Mouse (Mus musculus): ENCODE results near the gene Gorasp2.

Gene Gorasp2

DNA sequence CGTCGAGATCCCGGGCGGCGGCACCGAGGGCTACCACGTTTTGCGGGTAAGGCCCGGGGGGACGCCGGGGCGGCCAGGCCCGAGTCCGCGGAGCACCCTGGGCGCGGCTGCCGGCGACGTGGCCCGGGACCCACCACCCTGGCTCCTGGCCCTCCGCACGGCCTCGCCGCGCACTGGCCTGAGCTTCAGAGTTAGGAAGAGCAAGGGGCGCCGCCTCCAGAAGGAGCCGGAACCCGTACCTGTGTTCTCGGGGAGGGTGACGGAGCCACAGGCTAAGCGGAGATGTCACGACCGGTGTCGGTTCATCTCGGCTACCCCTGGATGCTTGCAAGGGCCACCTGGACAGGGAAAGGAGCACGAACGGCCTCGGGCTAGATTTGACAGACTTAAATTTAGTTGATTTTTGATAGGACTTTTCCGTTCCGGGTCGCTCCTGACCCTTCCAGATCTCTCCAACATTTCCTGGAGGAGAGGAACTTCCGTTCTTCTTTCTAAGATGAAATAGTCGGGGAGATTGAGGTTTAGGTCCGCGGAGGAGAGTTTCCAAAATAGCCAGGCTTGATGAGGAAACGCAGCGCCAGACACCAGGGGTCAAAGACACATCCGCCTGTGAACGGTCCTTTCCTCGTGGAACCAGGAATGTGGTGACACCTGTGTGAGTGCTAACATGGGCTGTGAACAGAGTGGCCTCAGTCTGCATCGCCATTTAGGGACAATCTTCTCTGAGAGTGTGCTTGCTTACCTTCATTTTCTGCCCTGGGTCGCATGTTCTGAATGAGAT lies 529 bp downstream of the Gorasp2 start, which contains the start of gene Gm26558:
Gm26558 (minus strand) TSS at position 394 of the 781 bp plus-strand sequence.
- in situ Hi-C loops (cut with MboI, MseI): no loop called here

GRCm38 (mm10) chr2:70663764-70664163 lies 2.4 kb downstream of the Gorasp2 start:
- in situ Hi-C loops (cut with MboI, MseI): no loop called here

DNA sequence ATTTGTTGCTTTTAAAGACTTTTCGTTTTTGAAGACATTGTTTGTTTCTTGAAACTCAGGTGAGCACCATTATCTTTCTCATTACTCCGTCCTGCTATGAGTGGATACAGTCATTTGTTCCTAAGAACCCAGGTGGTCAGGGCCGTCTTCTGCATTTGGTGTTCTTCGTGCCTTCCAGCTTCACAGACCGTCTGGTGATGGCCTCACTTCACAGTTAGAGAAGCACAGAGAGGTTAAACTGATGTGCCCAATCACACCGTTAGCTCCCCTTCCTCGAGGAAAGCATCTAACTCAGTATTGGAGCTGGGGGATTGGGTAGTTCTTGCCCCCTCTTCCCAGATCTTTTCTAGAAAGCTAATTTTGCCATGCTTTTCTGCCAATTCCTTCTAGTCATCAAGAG lies 5.6 kb downstream of the Gorasp2 start:
- in situ Hi-C loops (cut with MboI, MseI): no loop called here

GRCm38 (mm10) chr2:70669241-70669640 lies 7.9 kb downstream of the Gorasp2 start:
- in situ Hi-C loops (cut with MboI, MseI): no loop called here

DNA sequence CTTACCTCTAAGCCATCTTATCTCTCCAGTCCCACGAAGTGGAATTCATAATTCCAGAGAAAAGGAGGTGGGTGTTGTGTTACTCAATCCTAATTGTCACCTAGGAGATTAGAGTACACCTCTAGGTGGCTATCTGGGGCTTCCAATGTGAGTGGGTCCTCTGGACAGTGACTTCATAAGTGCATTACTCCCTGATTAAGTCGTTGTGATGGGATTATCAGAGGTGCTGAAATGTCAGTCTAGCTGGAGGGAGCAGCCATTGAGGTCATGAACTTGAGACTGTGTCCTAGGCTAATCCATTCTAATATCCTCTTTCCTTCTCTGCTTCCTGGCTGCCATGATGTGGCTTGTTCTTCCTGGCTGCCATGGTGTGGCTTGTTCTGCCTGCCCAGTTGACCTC lies 8.5 kb downstream of the Gorasp2 start:
- in situ Hi-C loops (cut with MboI, MseI): no loop called here

DNA sequence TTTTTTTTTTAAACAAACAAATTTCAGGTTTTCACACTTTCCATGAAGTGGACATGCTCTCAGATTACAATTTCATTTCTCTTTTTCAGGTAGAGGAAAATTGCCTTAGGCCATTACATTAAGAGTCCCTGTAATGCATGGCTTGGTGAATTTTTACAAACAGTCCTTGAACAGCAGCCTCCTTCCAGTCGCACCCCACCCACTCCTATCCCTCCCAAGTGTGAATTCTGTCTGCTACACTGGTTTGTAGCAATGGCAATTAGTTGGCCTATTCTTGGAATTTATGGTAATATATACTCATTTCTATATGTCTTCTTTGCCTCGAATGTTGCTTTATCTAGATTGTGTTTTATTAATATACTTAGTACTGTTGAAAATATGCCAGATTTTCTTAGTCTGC lies 11.1 kb downstream of the Gorasp2 start:
- in situ Hi-C loops (cut with MboI, MseI): no loop called here

DNA sequence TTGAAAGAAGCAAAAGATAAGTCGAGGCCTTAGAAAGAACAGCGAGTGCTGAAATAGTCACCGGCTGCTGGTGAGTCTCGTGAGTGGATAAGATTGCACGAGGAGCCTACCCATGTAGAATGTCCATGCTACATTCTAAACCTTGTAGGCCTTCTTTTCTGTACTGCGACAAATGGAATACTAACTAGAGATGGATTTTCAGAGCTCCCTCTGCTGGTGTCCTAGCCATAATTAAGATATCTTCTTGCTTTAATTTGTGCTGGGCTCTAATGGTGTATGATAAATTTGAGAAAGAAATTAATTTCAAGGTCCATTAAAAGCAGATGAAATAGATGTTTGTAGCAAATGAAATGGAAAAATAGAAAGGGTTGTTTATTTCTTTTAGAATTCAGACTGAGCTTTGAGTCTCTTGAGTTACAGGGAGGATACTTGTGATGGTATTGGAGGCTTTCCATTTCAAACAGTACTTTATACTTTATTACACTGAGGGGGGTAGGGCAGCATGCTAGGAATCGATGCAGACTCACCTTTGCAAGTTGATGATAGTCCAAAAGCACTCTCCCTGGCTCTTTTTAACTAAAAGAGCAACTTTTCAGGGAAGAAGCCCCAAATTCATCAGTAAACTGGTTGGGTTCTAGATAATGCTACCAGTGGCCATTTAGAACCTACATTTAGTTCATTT lies 12.2 kb downstream of the Gorasp2 start:
- in situ Hi-C loops (cut with MboI, MseI): no loop called here

DNA sequence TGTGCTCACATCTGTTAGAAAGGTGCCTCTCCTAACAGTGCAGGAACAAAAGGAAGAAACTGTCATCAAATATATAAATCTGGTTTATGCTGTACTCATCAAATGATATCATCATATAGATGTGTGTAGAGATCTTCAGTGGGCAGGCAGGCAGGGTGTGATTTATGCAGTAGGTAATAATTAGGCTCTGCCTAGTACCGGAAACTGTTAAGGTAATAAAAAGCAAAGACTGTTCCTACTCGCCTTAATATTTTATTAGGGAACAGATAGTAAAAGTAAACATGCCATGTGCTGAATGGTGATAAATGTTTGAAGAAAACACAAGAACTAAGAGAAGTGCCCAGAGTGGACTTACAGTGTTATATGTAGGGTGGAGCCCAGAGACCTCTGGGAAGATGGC lies 20.9 kb downstream of the Gorasp2 start:
- in situ Hi-C loops (cut with MboI, MseI): no loop called here

- in situ Hi-C loops (cut with MboI, MseI): no loop called here
Observed at GRCm38 (mm10) chr2:70688454-70689078, 27.2 kb downstream of the Gorasp2 start.

- in situ Hi-C loops (cut with MboI, MseI): no loop called here
Observed at GRCm38 (mm10) chr2:70690195-70690594, 28.8 kb downstream of the Gorasp2 start.

- in situ Hi-C loops (cut with MboI, MseI): no loop called here
Observed at GRCm38 (mm10) chr2:70695712-70696111, 34.3 kb downstream of the Gorasp2 start.

GRCm38 (mm10) chr2:70700851-70701250 lies 39.5 kb downstream of the Gorasp2 start:
- in situ Hi-C loops (cut with MboI, MseI): no loop called here

DNA sequence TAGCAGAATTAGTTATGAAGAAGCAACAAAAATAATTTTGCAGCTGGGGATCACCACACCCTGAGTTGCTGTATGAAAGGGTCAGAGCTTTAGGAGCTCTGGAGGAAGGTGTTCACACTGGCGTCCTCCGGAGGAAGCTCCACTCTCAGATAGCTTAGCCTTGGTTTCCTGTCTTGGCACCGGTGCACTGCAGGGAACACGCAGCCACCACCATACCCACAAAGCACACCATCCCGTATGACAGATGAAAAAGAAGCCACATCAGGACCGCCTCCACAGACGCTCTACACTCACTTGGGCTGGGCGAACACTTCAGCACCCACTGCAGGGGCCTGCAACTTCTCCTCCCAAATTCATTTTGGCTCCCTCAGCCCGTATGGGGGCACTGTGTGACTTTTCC lies 40.2 kb downstream of the Gorasp2 start:
- in situ Hi-C loops (cut with MboI, MseI): no loop called here

DNA sequence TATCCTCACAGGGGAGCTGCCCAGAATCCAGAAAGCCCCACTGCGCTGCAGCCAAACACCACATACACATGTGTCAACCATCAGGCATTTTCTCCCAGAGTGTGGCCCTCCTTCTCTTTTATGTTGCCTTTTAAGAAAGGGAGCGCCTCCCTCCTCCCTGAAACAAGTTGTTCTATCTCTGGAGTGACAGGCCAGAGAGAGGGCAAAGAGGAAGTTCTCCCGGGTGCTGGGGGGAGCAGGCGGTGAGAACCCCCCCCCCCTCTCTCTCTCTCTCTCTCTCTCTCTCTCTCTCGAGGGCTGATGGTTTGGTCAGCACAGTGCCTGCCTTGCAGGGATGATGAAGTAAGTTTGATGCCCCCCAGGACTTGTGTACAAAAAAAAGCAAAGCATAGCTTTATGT lies 41.0 kb downstream of the Gorasp2 start:
- in situ Hi-C loops (cut with MboI, MseI): no loop called here

GRCm38 (mm10) chr2:70708986-70709730 lies 47.8 kb downstream of the Gorasp2 start:
- in situ Hi-C loops (cut with MboI, MseI): no loop called here

GRCm38 (mm10) chr2:70710236-70710635 lies 48.9 kb downstream of the Gorasp2 start:
- in situ Hi-C loops (cut with MboI, MseI): no loop called here

- in situ Hi-C loops (cut with MboI, MseI): no loop called here
Observed at GRCm38 (mm10) chr2:70710878-70711277, 49.5 kb downstream of the Gorasp2 start.

- in situ Hi-C loops (cut with MboI, MseI): no loop called here
Observed at GRCm38 (mm10) chr2:70723610-70724243, 62.4 kb downstream of the Gorasp2 start.

DNA sequence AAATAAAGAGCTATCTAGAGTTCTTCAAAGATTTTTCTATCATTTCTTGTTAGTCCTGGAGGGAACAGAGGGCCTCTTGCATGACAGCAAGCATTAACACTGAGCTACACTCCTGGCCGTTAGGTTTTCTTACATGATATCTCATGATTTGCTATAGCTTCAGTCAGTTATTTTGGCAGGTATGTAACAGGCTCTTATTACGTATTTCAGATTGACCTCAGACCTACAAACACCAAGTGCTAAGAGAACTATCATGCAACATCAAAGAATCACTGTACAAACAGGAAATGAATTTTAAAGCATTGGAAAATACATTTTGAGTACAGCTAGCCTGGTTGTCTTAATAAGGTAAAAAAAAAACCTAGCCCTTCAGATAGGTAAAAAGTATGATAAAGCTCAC lies 65.7 kb downstream of the Gorasp2 start:
- in situ Hi-C loops (cut with MboI, MseI): no loop called here

- in situ Hi-C loops (cut with MboI, MseI): no loop called here
Observed at GRCm38 (mm10) chr2:70735534-70735933, 74.2 kb downstream of the Gorasp2 start.

DNA sequence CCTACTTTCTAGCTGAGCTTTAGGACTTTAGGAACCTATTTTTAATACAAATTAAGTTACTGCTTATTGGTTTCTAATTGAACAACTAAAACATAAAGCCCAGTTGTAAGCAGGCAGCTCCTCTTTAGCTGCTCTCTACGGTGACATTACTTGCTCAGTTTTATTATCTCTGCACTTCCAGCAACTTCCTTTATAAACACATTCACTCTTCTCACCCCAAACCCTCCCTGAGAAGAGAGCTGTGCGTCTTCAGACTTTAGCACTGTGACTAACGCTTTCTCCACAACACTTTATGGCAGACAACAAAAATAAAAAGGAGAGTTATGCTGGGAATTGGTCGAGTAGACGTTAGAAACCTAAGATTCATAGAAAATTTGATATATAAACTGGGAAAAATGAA lies 74.6 kb downstream of the Gorasp2 start:
- in situ Hi-C loops (cut with MboI, MseI): no loop called here

GRCm38 (mm10) chr2:70741901-70742300 lies 80.5 kb downstream of the Gorasp2 start:
- in situ Hi-C loops (cut with MboI, MseI): no loop called here
